Mouse (Mus musculus) kidney, postnatal 14 days (tissue): ENCODE results near the gene Mettl16.

ENCODE experiments used
- DNase-seq: peaks from one replicate; pipeline ENCODE4 v3.0.0; 2022; ENCODE audit warnings: mixed read lengths

Gene Mettl16

GRCm38 (mm10) chr11:74850998-74851661, 80.5 kb downstream of the Mettl16 start:
- peak; percentile 67 for DNase-seq

DNA sequence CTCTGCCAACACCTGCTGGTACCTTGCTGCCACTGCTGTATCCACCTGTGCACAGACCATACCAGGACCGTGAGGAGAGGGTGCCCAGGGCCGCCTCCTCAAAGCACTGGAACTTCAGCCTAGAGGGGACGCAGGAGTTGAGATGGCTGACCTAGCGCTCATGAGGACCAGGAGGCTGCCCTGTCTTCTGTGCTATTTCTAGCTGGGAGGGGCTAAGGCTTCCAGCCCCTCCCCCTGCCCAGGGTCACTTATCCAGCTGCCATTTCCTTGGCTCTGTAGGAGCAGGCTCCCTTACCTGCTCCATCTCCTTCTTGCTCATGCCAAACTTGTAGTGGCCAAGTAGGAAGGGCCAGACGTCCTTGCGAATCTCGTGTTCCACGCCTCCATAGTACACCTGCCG, 87.1 kb downstream of the Mettl16 start:
- no peak for DNase-seq

DNA sequence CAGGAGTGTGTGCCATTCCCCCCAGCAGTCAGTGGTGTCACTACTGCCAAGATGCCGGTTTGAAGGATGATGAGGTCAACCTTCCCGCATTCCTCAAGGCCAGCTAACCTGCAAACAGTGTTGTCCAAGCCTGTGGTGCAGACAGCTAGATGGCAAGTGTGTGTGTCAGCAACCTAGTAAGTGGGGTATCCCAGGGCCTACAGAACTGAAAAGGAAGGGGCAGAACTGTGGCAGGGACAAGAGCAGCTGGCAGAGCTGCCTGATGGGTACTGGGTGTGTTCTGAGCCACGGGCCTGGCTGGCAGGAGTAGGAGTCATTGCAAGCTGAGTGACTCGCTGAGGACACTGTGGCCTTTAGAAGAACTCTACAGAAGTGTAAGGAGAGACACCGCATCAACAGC, 91.5 kb downstream of the Mettl16 start:
- no peak for DNase-seq

- DNase-seq: no peak
Measured at GRCm38 (mm10) chr11:74863471-74863870, 92.8 kb downstream of the Mettl16 start.

GRCm38 (mm10) chr11:74864421-74864820, 93.8 kb downstream of the Mettl16 start:
- DNase-seq: no peak

DNA sequence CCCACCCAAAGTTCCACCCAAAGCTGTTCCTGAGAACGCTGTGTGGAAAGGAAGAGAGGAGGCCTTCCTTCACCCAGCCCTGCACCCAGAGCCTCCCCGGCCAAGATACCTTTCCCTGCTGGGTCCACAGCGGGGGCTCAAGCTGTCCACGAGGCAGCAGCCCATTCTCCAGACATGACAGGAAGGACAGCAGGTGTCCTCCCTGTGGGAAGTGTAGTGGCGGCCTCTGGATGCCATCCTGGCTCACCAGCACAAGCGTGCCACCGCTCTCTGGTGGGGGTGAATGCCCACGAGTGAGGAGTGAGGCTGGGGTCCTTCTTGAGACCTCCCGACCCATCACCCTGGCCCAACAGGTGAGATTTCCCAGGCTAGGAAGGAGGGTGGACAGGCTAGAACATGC, 94.6 kb downstream of the Mettl16 start:
- DNase-seq: no peak

DNA sequence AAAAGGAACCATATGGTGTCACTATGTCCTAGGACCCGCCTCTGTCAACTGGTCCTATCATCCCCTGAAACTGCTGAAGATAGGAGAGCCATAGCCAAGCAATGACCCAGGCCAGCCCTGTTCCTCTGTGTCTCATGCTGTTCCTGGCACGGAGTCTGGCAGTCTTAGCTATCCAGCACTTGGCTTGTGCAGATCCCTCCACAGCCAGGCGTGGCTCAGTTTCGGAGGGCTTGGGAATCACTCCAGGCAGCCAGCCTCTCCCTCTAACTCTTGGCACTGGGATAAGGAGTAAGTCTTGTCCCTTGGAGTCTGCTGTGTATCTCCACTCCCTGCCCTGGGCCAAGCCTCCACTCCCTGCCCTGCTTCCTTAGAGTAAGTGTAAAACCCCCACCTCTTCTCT, 96.0 kb downstream of the Mettl16 start:
- no peak for DNase-seq

GRCm38 (mm10) chr11:74867181-74867580, 96.6 kb downstream of the Mettl16 start:
- DNase-seq: no peak

DNA sequence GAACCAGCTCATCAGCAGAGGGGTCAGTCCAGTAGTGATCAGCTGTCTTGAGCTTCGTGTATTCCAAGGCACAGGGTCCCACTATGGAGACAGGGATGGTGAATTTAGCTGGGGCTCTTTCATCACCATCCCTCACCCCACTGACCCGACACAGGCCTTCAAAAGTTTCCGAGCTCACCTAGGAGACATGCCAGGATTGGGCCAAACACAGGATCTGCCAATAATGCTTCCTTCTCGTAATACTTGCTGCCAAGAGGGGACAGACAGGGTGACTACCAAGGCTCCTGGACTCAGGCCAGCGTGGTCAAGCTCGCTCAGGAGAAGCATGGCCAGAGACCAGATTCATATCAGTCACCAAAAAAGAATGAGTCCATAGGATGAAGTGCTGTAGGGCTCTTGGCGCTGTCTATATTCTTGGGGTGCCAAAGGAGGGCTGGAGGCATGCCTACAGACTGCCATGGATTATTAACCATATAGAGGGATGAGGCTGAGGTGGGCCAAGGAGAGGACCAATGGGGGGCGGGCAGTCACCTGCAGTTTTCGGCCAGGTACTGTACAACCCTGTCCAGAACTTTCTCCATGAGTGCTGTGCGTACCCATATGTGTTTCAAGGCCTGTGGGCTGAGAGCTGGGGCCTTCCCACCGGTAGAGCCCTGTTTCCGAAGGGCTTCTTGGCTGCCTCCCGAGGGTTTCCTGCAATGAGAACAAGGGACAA, 97.6 kb downstream of the Mettl16 start:
- DNase-seq: no peak

DNA sequence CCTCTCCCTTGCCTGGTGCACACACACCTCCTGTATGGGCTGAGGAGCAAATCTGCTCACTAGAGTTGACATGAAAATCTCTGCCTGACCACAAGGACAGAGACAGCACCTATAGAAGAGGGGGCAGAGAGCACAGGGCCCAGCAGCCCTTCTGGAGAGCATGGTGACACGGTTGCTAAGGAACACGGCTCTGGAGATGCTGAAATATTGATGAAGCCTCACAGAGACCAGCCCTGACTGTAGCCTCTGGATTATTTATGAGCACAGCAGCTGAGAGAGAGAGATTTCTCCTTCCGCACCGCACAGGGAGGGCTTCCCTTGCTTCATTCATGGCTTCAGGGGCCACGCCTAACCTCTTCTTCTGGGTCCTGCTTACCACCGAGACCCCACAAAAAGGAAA, 99.0 kb downstream of the Mettl16 start:
- DNase-seq: no peak

DNA sequence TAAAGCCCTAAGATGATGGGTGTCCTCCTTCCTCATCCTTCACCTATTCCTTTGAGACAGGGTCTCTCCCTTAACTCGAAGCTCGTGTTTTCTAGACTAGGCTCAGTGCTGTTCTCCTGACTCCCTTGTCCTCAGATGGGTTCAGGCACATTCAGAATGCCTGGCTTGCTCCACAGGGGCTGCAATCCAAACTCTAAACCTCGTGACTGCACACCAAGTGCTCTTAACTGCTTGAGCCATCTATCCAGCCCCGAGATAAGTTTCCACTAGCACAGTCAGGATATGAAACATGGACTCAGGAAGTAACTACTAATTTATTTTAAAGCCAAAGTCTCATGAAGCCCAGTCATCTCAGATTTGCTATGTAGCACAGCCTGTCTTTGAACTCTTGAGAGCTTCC, 99.9 kb downstream of the Mettl16 start:
- DNase-seq: no peak

- no peak for DNase-seq
Measured at GRCm38 (mm10) chr11:74870991-74871622, 100.5 kb downstream of the Mettl16 start.

DNA sequence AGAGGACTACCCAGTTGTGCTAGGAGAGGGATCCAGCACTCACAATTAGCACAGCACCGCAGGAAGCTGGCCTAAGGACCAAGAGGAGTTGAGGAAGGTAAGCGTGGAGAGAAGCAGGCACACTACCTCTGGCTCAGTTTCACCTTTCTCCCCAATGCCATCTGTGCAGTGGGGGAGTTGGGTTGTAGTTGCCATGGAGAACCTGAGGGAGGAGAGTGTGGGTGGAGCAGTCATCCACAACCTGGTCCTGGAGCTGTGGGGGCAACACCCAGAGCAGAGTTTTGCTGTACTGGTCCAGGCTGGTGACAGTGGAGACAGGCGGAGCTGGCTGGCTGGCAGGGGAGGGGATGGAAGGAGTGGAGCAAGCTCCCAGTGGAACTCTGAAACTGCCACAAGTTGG, 104.0 kb downstream of the Mettl16 start:
- no peak for DNase-seq

GRCm38 (mm10) chr11:74876801-74877200, 106.2 kb downstream of the Mettl16 start:
- peak; percentile 63 for DNase-seq
